Mouse (Mus musculus): ENCODE measurements around the gene 4930469K13Rik. TPM values are rescaled to one million over a fixed set of nuclear protein-coding genes. Genes with fewer than 3 reads are reported as not detected.

Gene 4930469K13Rik
- 1 to 10 TPM in 1 of 2 experiments, not detected in 1; 1.1 TPM for total RNA-seq (2023)

GRCm38 (mm10) chr11:34098422-34098821 is at the start of gene 4930469K13Rik:
Gene 4930469K13Rik (minus strand): TSS chr11:34098554.

GRCm38 (mm10) chr11:34046767-34047541 is 51.4 kb downstream of the 4930469K13Rik start, which contains the start of gene Lcp2:
Gene Lcp2 (plus strand): TSS chr11:34046920.

GRCm38 (mm10) chr11:33992938-33993337 is 105.4 kb downstream of the 4930469K13Rik start, which contains the start of gene Kcnip1:
Gene Kcnip1 (minus strand): TSS chr11:33993152.

GRCm38 (mm10) chr11:33962688-33963407 is 135.5 kb downstream of the 4930469K13Rik start, which contains the start of gene Kcnmb1:
Gene Kcnmb1 (plus strand): TSS chr11:33963013.

Other genes with a start within 250 kb of the 4930469K13Rik start
- gene Kcnmb1, start 135.5 kb downstream of the 4930469K13Rik start, total RNA-seq (2023): under 1 TPM in 1 of 2 experiments, not detected in 1; 0.17 TPM
- not detected for gene Kcnip1, start 105.4 kb downstream of the 4930469K13Rik start, total RNA-seq (2023)
- 100 to 1,000 TPM; 262 to 282 TPM for gene Lcp2, start 51.6 kb downstream of the 4930469K13Rik start, total RNA-seq (2023)
- under 1 TPM in 1 of 2 experiments, not detected in 1; 0.39 TPM for gene Foxi1, start 109.5 kb upstream of the 4930469K13Rik start, total RNA-seq (2023)
- gene Fam196b, start 216.3 kb upstream of the 4930469K13Rik start, total RNA-seq (2023): not detected

Measured in T-cell, adult 66 days (primary cell).